Mouse (Mus musculus): ENCODE measurements at regions not wholly inside any gene's neighbourhood (a gene's known extent, or its start where the extent isn't known, plus 50 kb on each side); places are given as distances from the start of the nearest gene placed in this dataset.

GRCm38 (mm10) chr12:70698466-70698865 is 126.8 kb upstream of the Frmd6 start:
- 63% methylated on average over 6 of the region's 6 CpGs for WGBS
- Histone ChIP-seq H3K27ac (ENCODE audit: low read depth) (no peak overlapping the region), H3K9me3 (replicated peaks; ENCODE audit: control insufficient read depth, low read length) (no peaks in the 10 kb centered on the region), H3K36me3 (replicated peaks; ENCODE audit: control insufficient read depth, insufficient read depth, low read length) (no peaks in the 10 kb centered on the region), H3K4me3 (ENCODE audit: low read depth, low read length) (no peak overlapping the region), H3K9ac (replicated peaks; ENCODE audit: low read depth, low read length) (no peak overlapping the region), H3K4me1 (ENCODE audit: control insufficient read depth, insufficient read depth) (peaks cover 7% of the 10 kb centered on the region; the same call in 1 of the 2 replicates), H3K4me2 (ENCODE audit: low read depth, low read length) (no peak overlapping the region), H3K27me3 (ENCODE audit: control insufficient read depth, insufficient read depth, low read length) (no peaks in the 10 kb centered on the region)
- no peak for DNase-seq (ENCODE audit: low spot score)
- ATAC-seq (ENCODE audit: insufficient read depth, low read depth): no peak
- TF ChIP-seq CTCF (IDR thresholded peaks at IDR 0.05; ENCODE audit: low read depth) (no peak), EP300 (IDR thresholded peaks at IDR 0.05; ENCODE audit: low read depth) (no peak)

- DNase-seq (ENCODE audit: low spot score) (no peak), ATAC-seq (ENCODE audit: insufficient read depth, low read depth) (no peak)
- peaks cover 5% of the 10 kb centered on the region for H3K4me1 ChIP-seq (ENCODE audit: control insufficient read depth, insufficient read depth)
- H3K9ac ChIP-seq (replicated peaks; ENCODE audit: low read depth, low read length): no peak overlapping the region
- no peak overlapping the region for H3K4me2 ChIP-seq (ENCODE audit: low read depth, low read length)
- TF ChIP-seq EP300 (IDR thresholded peaks at IDR 0.05; ENCODE audit: low read depth) (no peak), CTCF (IDR thresholded peaks at IDR 0.05; ENCODE audit: low read depth) (no peak)
- WGBS: 86% methylated on average over 5 of the region's 5 CpGs
- H3K27ac ChIP-seq (ENCODE audit: low read depth): no peak overlapping the region
- H3K36me3 ChIP-seq (replicated peaks; ENCODE audit: control insufficient read depth, insufficient read depth, low read length): no peaks in the 10 kb centered on the region
- H3K9me3 ChIP-seq (replicated peaks; ENCODE audit: control insufficient read depth, low read length): no peaks in the 10 kb centered on the region
- H3K4me3 ChIP-seq (ENCODE audit: low read depth, low read length): no peak overlapping the region
- no peaks in the 10 kb centered on the region for H3K27me3 ChIP-seq (ENCODE audit: control insufficient read depth, insufficient read depth, low read length)
Observed at GRCm38 (mm10) chr12:70702473-70702872, 122.8 kb upstream of the Frmd6 start.

- H3K27me3 ChIP-seq (ENCODE audit: control insufficient read depth, insufficient read depth, low read length): no peaks in the 10 kb centered on the region
- WGBS: 82% methylated on average over 11 of the region's 11 CpGs
- no peak overlapping the region for H3K9ac ChIP-seq (replicated peaks; ENCODE audit: low read depth, low read length)
- DNase-seq (ENCODE audit: low spot score) (no peak), ATAC-seq (ENCODE audit: insufficient read depth, low read depth) (no peak)
- H3K27ac ChIP-seq (ENCODE audit: low read depth): peak overlapping the region; percentile 26; the same call in 1 of the 2 replicates
- peaks cover 14% of the 10 kb centered on the region for H3K4me1 ChIP-seq (ENCODE audit: control insufficient read depth, insufficient read depth)
- H3K9me3 ChIP-seq (replicated peaks; ENCODE audit: control insufficient read depth, low read length): no peaks in the 10 kb centered on the region
- H3K4me3 ChIP-seq (ENCODE audit: low read depth, low read length): no peak overlapping the region
- no peaks in the 10 kb centered on the region for H3K36me3 ChIP-seq (replicated peaks; ENCODE audit: control insufficient read depth, insufficient read depth, low read length)
- H3K4me2 ChIP-seq (ENCODE audit: low read depth, low read length): no peak overlapping the region
- TF ChIP-seq EP300 (IDR thresholded peaks at IDR 0.05; ENCODE audit: low read depth) (no peak), CTCF (IDR thresholded peaks at IDR 0.05; ENCODE audit: low read depth) (no peak)
Observed at GRCm38 (mm10) chr12:70706806-70707628, 118.3 kb upstream of the Frmd6 start.

DNA sequence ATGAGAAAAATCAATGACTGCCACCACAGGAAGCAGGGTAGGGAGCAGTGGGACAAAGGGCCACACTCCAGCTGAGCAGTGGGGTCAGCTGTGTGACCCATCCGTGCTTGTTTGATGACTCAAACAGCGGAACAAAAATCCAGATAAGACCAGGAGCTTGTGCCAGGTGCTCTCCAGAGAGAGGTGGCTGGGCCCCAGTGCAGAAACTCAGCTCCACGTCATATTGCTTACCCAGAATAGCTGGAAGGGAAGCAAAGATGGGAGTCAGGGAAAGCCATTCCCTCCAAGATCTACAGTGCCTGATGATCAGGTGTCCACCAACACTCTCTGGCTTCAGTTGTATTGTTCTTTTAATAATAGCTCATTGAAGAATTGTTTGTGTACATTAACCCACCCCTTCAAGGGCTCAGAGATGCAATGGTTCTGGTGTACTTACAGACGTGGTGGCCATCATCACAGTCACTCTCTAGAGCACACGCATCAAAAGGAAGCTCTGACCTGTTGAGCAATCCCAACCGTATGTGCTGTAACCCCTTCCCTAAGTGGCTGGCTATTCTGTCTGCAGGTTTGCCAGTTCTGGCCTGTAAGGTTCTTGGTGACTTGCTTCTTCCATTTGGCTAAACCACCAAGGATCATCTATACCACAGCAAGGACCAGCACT is 117.6 kb upstream of the Frmd6 start:
- TF ChIP-seq EP300 (IDR thresholded peaks at IDR 0.05; ENCODE audit: low read depth) (no peak), CTCF (IDR thresholded peaks at IDR 0.05; ENCODE audit: low read depth) (no peak)
- Histone ChIP-seq H3K9me3 (replicated peaks; ENCODE audit: control insufficient read depth, low read length) (no peaks in the 10 kb centered on the region), H3K36me3 (replicated peaks; ENCODE audit: control insufficient read depth, insufficient read depth, low read length) (no peaks in the 10 kb centered on the region), H3K27ac (ENCODE audit: low read depth) (peak overlapping the region; percentile 26; the same call in 1 of the 2 replicates), H3K4me2 (ENCODE audit: low read depth, low read length) (no peak overlapping the region), H3K27me3 (ENCODE audit: control insufficient read depth, insufficient read depth, low read length) (no peaks in the 10 kb centered on the region), H3K4me3 (ENCODE audit: low read depth, low read length) (no peak overlapping the region), H3K4me1 (ENCODE audit: control insufficient read depth, insufficient read depth) (peaks cover 14% of the 10 kb centered on the region), H3K9ac (replicated peaks; ENCODE audit: low read depth, low read length) (no peak overlapping the region)
- peak; percentile 77 for ATAC-seq (ENCODE audit: insufficient read depth, low read depth)
- DNase-seq (ENCODE audit: low spot score): peak; percentile 64
- WGBS: 37% methylated on average over 6 of the region's 6 CpGs

- TF ChIP-seq CTCF (IDR thresholded peaks at IDR 0.05; ENCODE audit: low read depth): no peak
- no peak for TF ChIP-seq EP300 (IDR thresholded peaks at IDR 0.05; ENCODE audit: low read depth)
- Histone ChIP-seq H3K36me3 (replicated peaks; ENCODE audit: control insufficient read depth, insufficient read depth, low read length) (no peaks in the 10 kb centered on the region), H3K27ac (ENCODE audit: low read depth) (no peak overlapping the region), H3K4me1 (ENCODE audit: control insufficient read depth, insufficient read depth) (peaks cover 14% of the 10 kb centered on the region), H3K4me2 (ENCODE audit: low read depth, low read length) (no peak overlapping the region), H3K9ac (replicated peaks; ENCODE audit: low read depth, low read length) (no peak overlapping the region), H3K27me3 (ENCODE audit: control insufficient read depth, insufficient read depth, low read length) (no peaks in the 10 kb centered on the region), H3K4me3 (ENCODE audit: low read depth, low read length) (no peak overlapping the region), H3K9me3 (replicated peaks; ENCODE audit: control insufficient read depth, low read length) (no peaks in the 10 kb centered on the region)
- DNase-seq (ENCODE audit: low spot score): no peak
- no peak for ATAC-seq (ENCODE audit: insufficient read depth, low read depth)
- 85% methylated on average over 5 of the region's 5 CpGs for WGBS
Observed at GRCm38 (mm10) chr12:70708290-70708668, 117.0 kb upstream of the Frmd6 start.
